Mouse (Mus musculus): ENCODE data around the gene Lep.
A peak's percentile ranks its signal among the peaks of the same experiment; 100 is the strongest.

The Lep gene

GRCm38 (mm10) chr6:29059846-29060685, at the start of gene Lep:
Lep (plus strand) TSS chr6:29060220.
- DNase-seq (ENCODE audit: low read depth, low spot score): no peak

DNA sequence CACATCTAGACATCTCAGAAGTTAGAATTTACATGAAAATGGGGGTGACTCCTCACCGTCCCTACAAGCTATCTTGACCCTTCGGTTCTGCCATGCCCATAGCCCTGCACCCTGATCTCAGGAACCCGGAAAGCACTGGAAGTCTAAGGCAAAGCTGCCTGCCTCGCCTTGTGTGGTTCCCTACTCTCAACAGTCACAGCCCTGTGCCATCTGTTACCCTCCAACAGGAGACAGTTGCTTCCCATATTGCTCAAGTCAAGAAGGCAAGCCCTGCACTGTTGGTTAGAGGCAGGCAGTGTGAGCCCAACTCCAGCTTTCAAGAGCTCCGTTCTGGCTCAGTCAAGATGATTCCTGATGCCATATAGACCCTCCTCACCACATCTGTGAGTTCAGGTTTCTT, 48.4 kb upstream of the Lep start:
- DNase-seq (ENCODE audit: low read depth, low spot score): no peak

DNA sequence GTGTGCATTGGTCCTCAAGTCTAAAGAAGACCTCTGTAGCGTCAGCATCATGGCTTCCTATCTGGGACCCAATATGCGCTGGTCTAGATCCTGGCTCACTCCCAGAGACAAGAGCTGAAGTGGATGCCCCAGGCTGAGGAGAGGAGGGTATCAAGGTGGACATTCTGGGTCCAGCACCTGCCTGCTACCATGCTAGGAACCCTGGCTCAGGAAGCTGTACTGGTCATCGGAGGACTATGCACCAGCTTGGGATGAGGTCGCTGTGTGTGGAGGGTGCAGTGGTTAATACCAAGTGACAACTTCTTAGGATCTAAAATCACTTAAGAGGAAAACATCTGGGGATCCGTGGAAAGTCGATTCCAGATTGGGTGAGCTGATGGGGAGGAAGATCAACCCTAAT, 46.8 kb upstream of the Lep start:
- DNase-seq (ENCODE audit: low read depth, low spot score): no peak

DNA sequence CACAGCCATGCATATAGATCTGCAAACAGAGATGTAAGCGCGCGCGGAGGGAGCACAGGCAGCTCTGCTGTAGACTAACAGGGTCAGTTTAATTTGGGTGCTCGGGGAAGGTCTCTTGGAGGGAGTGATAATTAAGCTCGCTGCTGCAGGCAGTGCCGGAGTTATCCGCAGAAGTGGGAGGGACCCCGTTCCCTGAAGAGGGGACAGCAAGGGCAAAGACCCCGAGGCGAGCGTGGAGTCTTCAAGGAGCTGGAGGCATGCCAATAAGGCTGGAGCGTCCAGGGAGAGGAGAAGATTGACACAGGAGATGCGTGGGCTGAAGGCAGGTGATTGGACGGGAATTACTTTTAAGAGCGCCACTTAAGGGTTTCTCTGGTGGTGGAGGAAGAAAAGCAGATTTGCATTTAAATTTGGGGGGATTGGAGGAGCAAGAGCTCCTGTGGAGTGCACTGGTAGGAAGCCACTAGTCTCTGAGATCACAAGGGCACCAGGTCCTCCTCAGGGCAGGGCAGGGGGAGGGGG, 43.1 kb upstream of the Lep start:
- DNase-seq (ENCODE audit: low read depth, low spot score): no peak

GRCm38 (mm10) chr6:29019756-29020720, 40.0 kb upstream of the Lep start:
- DNase-seq (ENCODE audit: low read depth, low spot score): peak; percentile 42

DNA sequence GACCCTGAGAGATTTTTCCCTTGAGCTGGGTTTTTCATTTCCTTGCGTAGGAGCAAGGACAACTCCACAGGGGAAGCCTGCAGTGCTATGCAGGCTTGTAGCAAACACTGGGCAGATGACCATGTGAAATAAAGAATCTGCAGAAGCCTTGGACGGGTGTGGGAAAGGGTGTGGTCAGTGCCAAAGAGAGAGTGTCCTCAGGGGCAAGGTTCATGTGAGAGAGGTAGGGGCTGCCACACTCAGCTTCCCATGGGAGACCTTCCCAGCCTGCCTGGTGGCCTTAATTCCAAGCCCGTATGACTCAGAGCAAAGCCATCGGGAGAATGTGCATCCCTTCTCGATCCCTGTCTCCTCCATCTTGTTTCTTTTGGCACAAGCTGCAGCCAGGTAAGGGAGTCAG, 39.1 kb upstream of the Lep start:
- DNase-seq (ENCODE audit: low read depth, low spot score): no peak

DNA sequence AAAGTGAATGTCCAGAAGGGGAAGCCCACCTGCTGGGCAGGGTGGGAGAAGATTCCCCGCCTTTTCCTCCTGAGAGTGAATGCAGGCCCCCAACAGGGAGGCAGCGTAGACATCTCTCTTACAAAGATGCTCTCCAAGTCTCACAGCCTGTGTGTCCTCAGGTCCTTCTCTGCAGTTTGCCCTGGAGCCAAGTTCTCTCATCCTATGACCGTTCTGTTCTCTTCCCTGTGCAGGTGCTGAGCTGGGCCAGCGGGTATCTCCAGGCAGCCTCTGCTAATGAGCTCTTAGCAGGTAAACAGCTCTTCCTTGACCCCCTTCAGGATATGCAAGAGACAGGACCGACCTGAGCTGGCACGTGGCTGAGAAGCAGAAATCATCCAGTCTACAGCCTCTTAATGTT, 38.5 kb upstream of the Lep start:
- DNase-seq (ENCODE audit: low read depth, low spot score): no peak

DNA sequence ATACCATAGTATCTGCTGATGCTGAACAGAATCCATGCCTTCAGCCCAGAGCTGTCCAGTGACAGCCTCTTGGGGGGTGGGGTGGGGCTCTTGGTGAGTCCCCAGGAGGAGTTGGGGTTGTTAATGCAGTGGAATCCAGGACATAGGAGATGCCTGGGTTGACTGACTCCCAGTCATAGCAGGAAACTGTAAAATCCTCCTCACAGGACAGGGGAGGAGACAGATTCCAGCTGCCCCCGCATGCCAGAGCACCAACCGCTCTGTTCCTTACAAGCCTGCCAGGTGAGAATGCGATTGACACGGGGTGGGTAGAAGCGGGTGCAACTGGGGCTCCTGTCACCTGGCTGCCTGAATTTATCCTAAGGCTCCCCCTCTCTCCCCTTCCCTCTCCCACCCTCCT, 37.9 kb upstream of the Lep start:
- no peak for DNase-seq (ENCODE audit: low read depth, low spot score)

GRCm38 (mm10) chr6:29023206-29023967, 36.6 kb upstream of the Lep start:
- peak; percentile 84 for DNase-seq (ENCODE audit: low read depth, low spot score)

GRCm38 (mm10) chr6:29024000-29024417, 36.0 kb upstream of the Lep start:
- peak; percentile 89 for DNase-seq (ENCODE audit: low read depth, low spot score)

GRCm38 (mm10) chr6:29025796-29026482, 34.1 kb upstream of the Lep start:
- peak; percentile 67 for DNase-seq (ENCODE audit: low read depth, low spot score)

DNA sequence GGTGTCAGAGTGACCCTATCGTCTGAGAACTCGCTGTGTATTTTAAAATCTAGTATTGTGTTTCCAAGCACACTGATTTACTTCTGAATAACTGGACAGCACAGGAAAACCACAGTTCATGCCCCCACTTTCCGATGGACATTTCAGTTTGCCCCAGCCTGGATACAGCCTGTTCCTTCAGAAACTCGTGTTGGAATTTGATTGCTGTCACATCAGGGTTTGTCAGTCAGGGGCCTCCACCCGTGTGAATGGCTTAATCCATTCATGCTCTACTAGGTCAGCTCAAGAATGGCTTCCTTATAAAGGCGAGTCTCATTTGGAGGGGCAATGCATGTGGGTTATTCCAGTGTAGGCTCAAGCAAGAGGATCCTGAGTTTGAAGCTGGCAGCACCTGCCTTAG, 33.3 kb upstream of the Lep start:
- DNase-seq (ENCODE audit: low read depth, low spot score): no peak

DNA sequence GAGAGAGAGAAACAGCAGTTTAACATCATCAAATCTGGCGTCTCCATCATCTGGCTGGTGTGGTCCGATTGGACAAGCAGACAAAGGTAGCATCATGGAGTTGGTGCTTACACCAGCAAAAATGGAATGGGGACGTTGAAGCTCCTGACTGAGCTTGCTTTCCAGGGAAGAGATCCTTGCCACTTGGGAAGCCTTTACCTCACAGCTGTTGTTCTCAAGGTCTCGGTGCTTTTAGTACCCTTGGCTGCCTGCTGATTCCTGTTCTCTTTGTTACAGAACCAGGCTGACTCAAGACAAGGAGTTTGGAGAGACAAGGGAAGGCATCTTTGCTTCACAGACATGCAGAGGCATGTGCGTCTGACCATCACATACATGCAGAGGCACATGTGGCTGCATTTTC, 31.9 kb upstream of the Lep start:
- peak; percentile 26 for DNase-seq (ENCODE audit: low read depth, low spot score)

DNA sequence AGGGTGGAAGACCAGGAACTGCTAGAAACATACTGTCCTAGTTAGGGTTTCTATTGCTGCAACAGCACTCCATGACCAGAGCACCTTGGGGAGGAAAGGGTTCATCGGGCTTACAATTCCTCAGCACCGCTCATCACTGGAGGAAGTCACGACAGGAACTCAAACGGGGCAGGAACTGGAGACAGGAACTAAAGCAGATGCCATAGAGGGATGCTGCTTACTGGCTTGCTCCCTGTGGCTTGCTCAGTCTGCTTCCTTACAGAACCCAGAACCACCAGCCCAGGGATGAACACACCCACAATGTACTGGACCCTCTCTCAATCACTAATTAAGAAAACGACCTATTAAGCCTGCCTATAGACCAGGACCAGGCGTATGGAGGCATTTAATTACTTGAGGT, 30.5 kb upstream of the Lep start:
- no peak for DNase-seq (ENCODE audit: low read depth, low spot score)

GRCm38 (mm10) chr6:29031216-29031615, 28.8 kb upstream of the Lep start:
- DNase-seq (ENCODE audit: low read depth, low spot score): peak; percentile 78

GRCm38 (mm10) chr6:29031704-29032310, 28.2 kb upstream of the Lep start:
- no peak for DNase-seq (ENCODE audit: low read depth, low spot score)

DNA sequence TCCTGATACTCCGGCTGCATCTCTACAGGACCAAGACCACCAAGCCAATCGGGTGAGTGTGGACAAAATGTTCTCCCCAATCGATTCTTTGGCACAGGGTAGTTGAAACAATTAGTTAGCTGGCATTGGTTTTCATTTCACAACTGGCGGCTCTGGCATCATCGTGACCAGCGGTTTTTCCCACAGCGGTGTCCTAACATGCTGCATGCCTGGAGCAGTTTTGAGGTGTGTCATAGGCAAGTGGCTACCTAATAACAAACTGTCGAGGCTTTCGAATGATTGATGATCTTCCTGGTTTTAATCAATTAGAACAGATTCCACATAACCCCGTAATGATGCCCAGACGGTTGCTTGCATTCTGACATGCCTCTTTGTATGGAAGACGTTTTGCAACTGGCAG, 27.6 kb upstream of the Lep start:
- no peak for DNase-seq (ENCODE audit: low read depth, low spot score)

DNA sequence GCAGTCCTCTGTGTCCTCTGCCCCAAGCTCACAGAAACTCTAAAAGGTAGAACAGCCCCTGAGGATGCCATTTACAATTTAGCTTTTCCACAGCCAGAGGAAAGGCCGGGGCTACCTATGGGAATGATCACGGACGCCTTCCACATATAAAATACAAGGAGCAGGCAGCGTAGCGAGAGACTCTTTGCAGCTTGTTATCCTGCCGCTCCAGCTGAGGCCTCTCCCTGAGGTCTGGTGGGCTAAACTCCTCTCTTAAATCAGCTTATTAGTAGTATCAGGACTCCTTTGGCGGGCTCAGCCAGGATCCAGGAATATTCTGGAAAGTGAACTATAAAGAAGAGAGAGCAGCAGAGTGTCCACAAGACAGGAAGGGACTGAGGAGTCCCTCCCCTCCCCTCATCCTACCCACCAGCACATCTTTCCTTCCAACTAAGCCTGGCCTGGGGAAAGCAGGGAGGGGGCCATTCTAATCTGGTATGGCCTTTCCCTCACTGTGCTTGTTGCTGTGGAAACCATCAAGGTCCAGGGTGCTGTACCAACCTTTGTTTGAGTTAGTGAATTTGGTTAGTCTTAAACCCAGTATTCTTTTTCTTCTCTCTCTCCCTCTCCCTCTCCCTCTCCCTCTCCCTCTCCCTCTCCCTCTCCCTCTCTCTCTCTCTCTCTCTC, 25.9 kb upstream of the Lep start:
- DNase-seq (ENCODE audit: low read depth, low spot score): no peak

- DNase-seq (ENCODE audit: low read depth, low spot score): no peak
Observed at GRCm38 (mm10) chr6:29036698-29037097, 23.3 kb upstream of the Lep start.

GRCm38 (mm10) chr6:29040266-29040665, 19.8 kb upstream of the Lep start:
- no peak for DNase-seq (ENCODE audit: low read depth, low spot score)
